Mouse (Mus musculus) liver, postnatal 0 days (tissue): ENCODE measurements around the gene Pde4a. TPM values are rescaled to one million over a fixed set of nuclear protein-coding genes. Genes with fewer than 3 reads are reported as not detected.
A peak's percentile ranks its signal among the peaks of the same experiment; 100 is the strongest.

Experiments used
- ATAC-seq: fragments of 200-750 bp; cut with Nextera tagmentation; 2 replicates; pipeline ENCODE4 v1.8.0; 2017; ENCODE audit warnings: mild to moderate bottlenecking, moderate library complexity
- DNase-seq: peaks from one replicate; pipeline ENCODE4 v3.0.0-alpha.2; 2016
- H3K27ac ChIP-seq: fragments of 300-500 bp; sonication (generic); 2 replicates; pipeline ENCODE4 v1.5.1; 2014; ENCODE audit warnings: antibody characterized with exemption, moderate library complexity, mild to moderate bottlenecking, low read depth
- H3K27me3 ChIP-seq: fragments of 300-500 bp; sonication (generic); 2 replicates; pipeline ENCODE4 v1.6.1; 2014; ENCODE audit warnings: low read length, control low read depth, mixed read lengths; ENCODE audit not compliant: insufficient read depth
- H3K36me3 ChIP-seq: fragments of 300-500 bp; sonication (generic); replicated peaks from 2 replicates; pipeline ENCODE4 v1.6.1; 2014; ENCODE audit warnings: mild to moderate bottlenecking, control low read depth, low read length, moderate library complexity, mixed read lengths; ENCODE audit not compliant: insufficient read depth
- H3K4me1 ChIP-seq: fragments of 300-500 bp; sonication (generic); 2 replicates; pipeline ENCODE4 v1.6.1; 2014; ENCODE audit warnings: antibody characterized with exemption, mild to moderate bottlenecking, control low read depth; ENCODE audit not compliant: insufficient read depth
- H3K4me2 ChIP-seq: fragments of 300-500 bp; sonication (generic); 2 replicates; pipeline ENCODE4 v1.6.1; 2014; ENCODE audit warnings: low read depth, mild to moderate bottlenecking, low read length, moderate library complexity, mixed read lengths
- H3K4me3 ChIP-seq: fragments of 300-500 bp; sonication (generic); 2 replicates; pipeline ENCODE4 v1.5.1; 2014; ENCODE audit warnings: low read depth, low read length
- H3K9ac ChIP-seq: fragments of 300-500 bp; sonication (generic); replicated peaks from 2 replicates; pipeline ENCODE4 v1.6.1; 2014; ENCODE audit warnings: mild to moderate bottlenecking, moderate library complexity
- H3K9me3 ChIP-seq: fragments of 300-500 bp; sonication (generic); 2 replicates; pipeline ENCODE4 v1.6.1; 2016; ENCODE audit warnings: mild to moderate bottlenecking, control low read depth, low read length, mixed read lengths
- CTCF ChIP-seq: sonication (generic); IDR thresholded peaks from 2 replicates; pipeline ENCODE4 v1.5.1; 2016; ENCODE audit warnings: antibody characterized with exemption, low read depth
- EP300 ChIP-seq: IDR thresholded peaks from 2 replicates; pipeline ENCODE4 v1.6.1; 2016; ENCODE audit warnings: antibody characterized with exemption, low read depth, mild to moderate bottlenecking
- whole genome bisulfite sequencing: fragments of 180-500 bp; shearing (Covaris S2); extraction: QIAGEN DNeasy Blood & Tissue Kit; methylation state at CpG from one replicate; pipeline ENCODE4 v1.1.7; 2014; ENCODE audit not compliant: insufficient replicate concordance; 5-methylcytosine and 5-hydroxymethylcytosine counted together
- polyA plus RNA-seq: library from polyadenylated mRNA; unstranded; fragments of >200 nt; fragmentation: Nextera tagmentation; extraction: Ambion mirVana; gene quantifications from 2 replicates; pipeline ENCODE4 v1.2.1, GENCODE M21; 2015

The Pde4a gene
- polyA plus RNA-seq, 1 experiment from 2014 or later: 1.5 TPM

GRCm38 (mm10) chr9:21153331-21153730, 12.2 kb upstream of the Pde4a start:
- no peaks in the 10 kb centered on the region for H3K27me3 ChIP-seq
- TF ChIP-seq CTCF: no peak
- H3K4me3 ChIP-seq: peak overlapping the region; percentile 30
- no peaks in the 10 kb centered on the region for H3K36me3 ChIP-seq
- WGBS: 4% methylated on average over 12 of the region's 12 CpGs
- no peak for DNase-seq
- no peaks in the 10 kb centered on the region for H3K9me3 ChIP-seq
- peak overlapping the region; percentile 72 for H3K4me2 ChIP-seq
- no peak overlapping the region for H3K27ac ChIP-seq
- no peak for ATAC-seq
- peaks cover 23% of the 10 kb centered on the region for H3K4me1 ChIP-seq
- H3K9ac ChIP-seq: peak overlapping the region; percentile 3

DNA sequence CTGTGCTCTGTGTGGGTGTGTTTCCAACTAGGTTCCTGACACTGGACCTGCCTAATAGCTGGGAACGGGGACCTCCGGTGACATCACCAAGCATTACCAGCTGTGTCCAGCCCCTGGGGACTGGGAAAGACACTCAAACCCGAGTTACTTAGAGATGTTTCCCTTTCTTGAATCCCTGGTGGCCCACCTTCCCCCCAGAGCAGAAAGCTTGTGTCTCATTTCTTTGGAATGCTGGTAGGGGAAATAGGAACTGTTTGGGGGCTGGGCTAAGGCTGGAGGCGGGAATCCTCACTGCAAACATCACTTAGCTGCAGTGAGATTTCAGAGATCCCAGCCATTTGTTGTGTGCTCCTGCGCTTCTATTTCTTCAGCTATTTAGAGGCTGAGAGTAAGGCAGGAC, 11.7 kb upstream of the Pde4a start:
- no peak for ATAC-seq
- no peak overlapping the region for H3K27ac ChIP-seq
- H3K4me2 ChIP-seq: peak overlapping the region; percentile 72

DNA sequence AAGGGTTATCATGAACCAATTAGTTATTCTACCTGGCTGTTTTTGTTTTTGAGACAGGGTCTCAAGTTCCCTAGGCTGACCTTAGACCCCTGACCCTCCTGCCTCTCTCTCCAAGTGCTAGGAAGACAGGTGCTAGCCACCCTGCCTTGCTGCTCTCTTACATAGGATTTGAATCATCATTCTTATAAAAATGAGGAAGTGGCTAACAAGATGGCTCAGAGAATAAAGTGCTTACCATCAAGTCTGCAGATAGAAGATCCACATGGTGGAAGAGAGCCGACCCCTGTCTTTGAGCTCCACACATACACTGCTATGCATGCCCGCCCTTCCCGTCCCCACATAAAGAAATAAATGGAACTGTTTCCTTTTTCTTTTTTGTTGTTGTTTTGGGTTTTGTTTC, 10.7 kb upstream of the Pde4a start:
- 64% methylated on average over 3 of the region's 3 CpGs for WGBS
- DNase-seq (no peak), ATAC-seq (no peak)
- Histone ChIP-seq H3K9me3 (no peaks in the 10 kb centered on the region), H3K36me3 (no peaks in the 10 kb centered on the region), H3K27ac (no peak overlapping the region), H3K4me3 (no peak overlapping the region), H3K4me1 (peaks cover 14% of the 10 kb centered on the region), H3K4me2 (no peak overlapping the region), H3K9ac (no peak overlapping the region), H3K27me3 (no peaks in the 10 kb centered on the region)
- TF ChIP-seq EP300 (no peak), CTCF (no peak)

More for the DNA sequence above, 11.7 kb upstream of the Pde4a start:
- Histone ChIP-seq H3K4me1 (peaks cover 18% of the 10 kb centered on the region), H3K4me3 (peak overlapping the region; percentile 30), H3K27me3 (no peaks in the 10 kb centered on the region), H3K9me3 (no peaks in the 10 kb centered on the region), H3K9ac (peak overlapping the region; percentile 3), H3K36me3 (no peaks in the 10 kb centered on the region)
- TF ChIP-seq CTCF (no peak), EP300 (no peak)
- WGBS: 19% methylated on average over 5 of the region's 5 CpGs
- no peak for DNase-seq

- no peaks in the 10 kb centered on the region for H3K36me3 ChIP-seq
- H3K4me2 ChIP-seq: peak overlapping the region; percentile 96
- peak overlapping the region; percentile 75 for H3K9ac ChIP-seq
- 1% methylated on average over 52 of the region's 52 CpGs for WGBS
- no peaks in the 10 kb centered on the region for H3K9me3 ChIP-seq
- H3K4me1 ChIP-seq: peaks cover 25% of the 10 kb centered on the region
- peak overlapping the region; percentile 59 for H3K4me3 ChIP-seq
- H3K27me3 ChIP-seq: peaks cover 38% of the 10 kb centered on the region
- DNase-seq (peak; percentile 91), ATAC-seq (peak; percentile 83)
- no peak overlapping the region for H3K27ac ChIP-seq
- peak; percentile 93 for TF ChIP-seq CTCF
- no peak for TF ChIP-seq EP300
Measured at GRCm38 (mm10) chr9:21161209-21161909, 4.2 kb upstream of the Pde4a start.

GRCm38 (mm10) chr9:21163086-21164050, 2.1 kb upstream of the Pde4a start:
- Histone ChIP-seq H3K4me3 (peak overlapping the region; percentile 14; the same call in 1 of the 2 replicates), H3K9ac (no peak overlapping the region), H3K4me2 (0 out of 2 replicates have a peak overlapping the region, but pooled peaks have one; percentile 39), H3K27ac (no peak overlapping the region), H3K36me3 (no peaks in the 10 kb centered on the region), H3K4me1 (peaks cover 33% of the 10 kb centered on the region), H3K27me3 (peaks cover 42% of the 10 kb centered on the region), H3K9me3 (no peaks in the 10 kb centered on the region)
- ATAC-seq: no peak
- 44% methylated on average over 10 of the region's 11 CpGs for WGBS
- TF ChIP-seq EP300 (no peak), CTCF (no peak)
- no peak for DNase-seq

GRCm38 (mm10) chr9:21164072-21164471, 1.4 kb upstream of the Pde4a start:
- H3K27ac ChIP-seq: no peak overlapping the region
- peak overlapping the region; percentile 14; the same call in 1 of the 2 replicates for H3K4me3 ChIP-seq
- no peak overlapping the region; the same call in 1 of the 2 replicates for H3K9ac ChIP-seq
- DNase-seq: no peak
- WGBS: 2% methylated on average over 26 of the region's 26 CpGs
- peak overlapping the region; percentile 39 for H3K4me2 ChIP-seq
- H3K9me3 ChIP-seq: no peaks in the 10 kb centered on the region
- H3K36me3 ChIP-seq: no peaks in the 10 kb centered on the region
- no peak for ATAC-seq
- peaks cover 42% of the 10 kb centered on the region for H3K27me3 ChIP-seq
- H3K4me1 ChIP-seq: peaks cover 41% of the 10 kb centered on the region
- TF ChIP-seq CTCF (no peak), EP300 (no peak)
